Mouse (Mus musculus) layer of hippocampus, adult 9-11 months (tissue): ENCODE results near the gene Egfl7.

Experiments used
- DNase-seq: peaks from one replicate; pipeline ENCODE4 v3.0.0; 2022

Gene Egfl7

DNA sequence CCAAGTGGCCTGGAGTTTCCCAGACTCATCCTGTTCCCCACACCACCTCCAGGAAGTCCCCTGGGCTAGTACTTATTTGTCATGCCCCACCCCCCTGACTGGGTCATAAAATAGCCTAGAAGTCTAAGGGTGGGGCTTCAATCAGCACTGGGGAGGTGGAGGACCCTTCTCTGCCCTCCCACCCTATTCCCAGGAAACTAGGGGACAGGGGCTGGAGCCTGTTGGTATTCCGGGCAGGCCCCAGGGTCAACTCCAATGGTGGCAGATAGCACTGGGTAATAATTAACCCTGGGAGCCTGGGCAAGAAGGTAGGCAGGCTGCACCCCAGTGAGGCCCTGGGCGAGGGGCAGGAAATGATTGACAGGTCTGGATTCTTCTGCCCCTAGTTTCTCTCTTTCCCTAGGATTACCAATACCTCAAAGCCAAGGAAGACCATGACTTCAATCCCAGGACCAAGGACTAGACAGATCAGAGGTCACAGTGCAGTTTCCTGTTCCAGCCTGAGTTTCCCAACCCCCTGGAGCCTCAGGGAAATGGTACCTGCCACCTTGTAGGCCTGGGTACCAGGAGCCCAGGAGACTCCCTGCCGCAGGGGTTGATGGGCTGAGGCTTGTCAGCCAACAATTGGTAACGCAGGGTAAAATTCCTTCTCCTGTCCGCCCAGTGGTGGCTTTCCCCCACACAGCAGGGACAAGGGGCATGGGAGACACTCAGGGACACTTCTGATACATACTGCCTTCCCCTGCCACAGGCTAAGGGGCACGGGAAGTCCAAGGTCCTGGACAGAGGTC is 15.3 kb downstream of the Egfl7 start:
- no peak for DNase-seq

DNA sequence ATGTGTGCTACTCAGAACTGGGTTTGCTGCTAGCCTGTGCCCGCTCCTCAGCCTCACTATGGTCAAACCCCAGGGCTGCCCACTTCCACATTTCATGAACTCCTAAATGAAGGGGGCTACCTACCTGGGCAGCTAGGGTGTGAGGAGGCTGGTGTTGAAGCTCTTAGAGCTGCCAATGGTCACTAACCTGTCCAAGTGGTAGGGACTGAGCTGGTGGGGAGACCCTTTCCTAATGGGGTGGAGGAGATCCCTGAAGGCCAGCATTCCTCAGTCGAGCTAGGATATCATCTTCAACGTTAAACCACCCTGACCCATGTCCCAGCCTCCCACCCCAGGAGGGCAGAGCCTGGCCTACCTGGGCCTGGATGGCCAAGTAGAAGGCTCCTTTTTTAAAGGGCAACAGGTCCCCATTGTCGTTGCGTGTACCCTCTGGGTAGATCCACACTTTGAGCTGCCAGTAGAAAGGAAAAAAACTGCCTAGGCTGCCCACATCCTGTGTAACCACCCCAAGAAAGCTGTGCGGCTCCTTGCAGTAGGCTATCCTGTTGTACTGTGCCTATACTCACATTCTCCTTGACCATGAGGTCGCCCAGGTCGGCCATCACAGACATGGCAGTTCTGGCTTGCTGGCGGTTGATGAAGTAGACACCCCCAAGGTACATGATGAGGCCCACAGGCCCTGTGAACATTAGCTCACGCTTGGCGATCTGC is 16.1 kb downstream of the Egfl7 start:
- DNase-seq, result no peak

GRCm38 (mm10) chr2:26596898-26597297 is 17.1 kb downstream of the Egfl7 start:
- DNase-seq, result no peak

DNA sequence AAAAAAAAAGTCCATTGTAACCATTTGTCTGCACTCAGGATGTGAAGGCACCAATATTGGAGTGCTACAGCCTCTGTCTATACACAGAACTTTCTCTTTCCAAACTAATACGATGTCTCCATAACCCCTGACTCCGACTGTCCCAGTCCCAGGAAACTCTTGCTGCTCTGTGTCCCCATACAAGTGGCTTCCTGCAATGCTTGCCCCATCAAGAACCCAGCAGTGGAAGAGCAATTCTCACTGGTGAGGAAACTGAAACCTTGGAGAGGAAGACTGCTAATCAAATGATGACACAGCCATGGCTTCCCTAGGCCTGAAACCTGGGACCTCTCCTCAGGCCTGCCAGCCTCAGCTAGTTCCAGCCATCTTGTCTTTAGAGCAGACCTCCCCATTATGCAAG is 18.0 kb downstream of the Egfl7 start:
- DNase-seq, result no peak

- DNase-seq, result no peak
Measured at GRCm38 (mm10) chr2:26598462-26598861, 18.6 kb downstream of the Egfl7 start.

DNA sequence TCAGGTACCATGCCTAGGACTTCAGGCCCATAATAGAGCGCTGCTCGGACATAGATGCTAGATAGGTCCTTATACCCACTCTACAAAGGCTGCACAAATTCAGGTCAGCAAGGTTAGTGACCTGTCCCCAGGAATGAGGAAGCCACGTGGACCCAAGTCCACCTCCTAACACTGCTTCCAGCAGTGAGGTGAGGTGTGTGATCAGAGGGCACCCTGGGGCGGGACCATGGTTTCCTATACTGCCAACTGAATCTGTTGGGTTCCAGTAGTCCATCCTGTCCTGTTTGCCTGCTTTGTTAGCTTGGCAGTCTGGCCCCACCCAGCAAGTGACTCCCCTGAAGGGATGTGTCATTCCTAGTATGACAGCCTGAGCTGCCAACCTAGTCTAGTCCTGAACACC is 20.2 kb downstream of the Egfl7 start:
- no peak for DNase-seq

DNA sequence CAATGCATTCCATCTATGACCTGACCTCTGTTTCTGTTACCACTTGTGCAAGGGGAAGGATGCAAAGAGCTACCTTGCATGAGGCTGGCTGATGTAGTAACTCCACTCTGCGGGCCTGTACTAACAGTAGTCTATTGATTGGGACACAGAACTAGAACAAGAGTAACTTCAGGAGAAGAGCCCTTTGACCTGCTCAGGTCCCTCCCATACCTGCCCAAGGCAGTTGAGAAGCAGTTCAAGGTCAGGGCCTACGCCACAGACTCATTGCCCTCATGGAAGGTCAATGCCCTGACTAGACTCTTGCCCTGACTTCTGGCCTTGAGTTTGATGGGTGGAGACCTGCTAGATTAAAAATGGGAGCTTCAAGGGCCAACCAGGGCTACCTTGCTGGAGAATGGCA is 20.9 kb downstream of the Egfl7 start:
- no peak for DNase-seq

DNA sequence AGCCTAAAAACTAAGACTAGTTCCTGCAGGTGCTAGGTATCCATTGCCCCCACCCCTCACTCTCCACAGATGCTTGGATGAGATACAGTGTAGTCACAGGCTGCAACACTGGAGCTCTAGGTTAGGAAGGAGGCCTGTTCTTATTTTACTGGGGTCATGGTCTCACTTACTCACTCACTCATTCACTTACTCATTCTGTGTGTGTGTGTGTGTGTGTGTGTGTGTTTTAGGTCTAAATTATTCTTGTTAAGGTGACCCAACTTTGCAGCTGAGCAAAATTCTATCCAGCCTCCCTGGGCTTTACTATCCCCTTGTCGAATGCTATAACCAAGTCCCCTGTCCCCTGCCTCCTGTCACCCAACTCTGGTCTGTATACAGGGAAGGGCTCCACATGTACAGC is 21.8 kb downstream of the Egfl7 start:
- no peak for DNase-seq

- no peak for DNase-seq
Measured at GRCm38 (mm10) chr2:26602631-26603030, 22.8 kb downstream of the Egfl7 start.

DNA sequence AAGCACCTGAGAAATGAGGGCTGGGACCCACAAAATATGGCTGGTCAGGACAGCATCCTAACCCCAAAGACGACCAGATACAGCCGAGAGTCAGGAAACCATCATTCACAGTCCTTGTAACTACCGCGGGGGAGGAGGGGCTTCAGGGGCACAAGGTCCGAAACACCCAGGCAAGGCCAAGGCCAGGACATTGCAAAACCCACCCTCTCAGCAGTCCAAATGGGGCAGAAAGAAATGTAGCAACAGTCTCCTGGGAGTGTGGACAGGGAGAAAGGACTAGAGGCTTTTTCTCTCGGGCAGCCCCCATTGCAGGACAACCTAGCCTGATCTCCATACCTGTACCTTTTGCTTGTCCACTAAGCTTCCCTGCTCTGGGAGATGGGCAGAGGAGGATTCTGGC is 23.3 kb downstream of the Egfl7 start:
- DNase-seq, result no peak

GRCm38 (mm10) chr2:26603720-26604671 is 24.2 kb downstream of the Egfl7 start, which contains the start of gene Agpat2:
Gene Agpat2, minus strand, starts transcription at chr2:26604417.
- DNase-seq, result peak; percentile 33

DNA sequence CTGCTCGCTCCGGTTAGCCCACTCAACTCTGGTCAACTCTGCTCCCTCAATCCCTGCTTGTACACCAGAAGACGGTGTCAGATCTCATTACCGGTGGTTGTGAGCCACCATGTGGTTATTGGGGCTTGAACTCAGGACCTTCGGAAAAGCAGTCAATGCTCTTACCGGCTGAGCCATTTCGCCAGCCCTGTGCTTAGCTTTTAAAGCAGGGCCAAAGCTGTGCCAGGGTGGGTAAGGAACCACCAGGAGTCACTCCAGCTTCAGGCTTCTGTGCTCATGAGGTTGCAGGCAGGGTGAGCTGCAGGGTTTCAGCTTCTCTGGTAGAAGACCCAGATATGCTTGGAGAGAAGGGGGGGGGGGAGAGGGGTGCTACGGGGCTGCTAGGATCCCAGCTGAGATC is 25.5 kb downstream of the Egfl7 start:
- DNase-seq, result no peak

DNA sequence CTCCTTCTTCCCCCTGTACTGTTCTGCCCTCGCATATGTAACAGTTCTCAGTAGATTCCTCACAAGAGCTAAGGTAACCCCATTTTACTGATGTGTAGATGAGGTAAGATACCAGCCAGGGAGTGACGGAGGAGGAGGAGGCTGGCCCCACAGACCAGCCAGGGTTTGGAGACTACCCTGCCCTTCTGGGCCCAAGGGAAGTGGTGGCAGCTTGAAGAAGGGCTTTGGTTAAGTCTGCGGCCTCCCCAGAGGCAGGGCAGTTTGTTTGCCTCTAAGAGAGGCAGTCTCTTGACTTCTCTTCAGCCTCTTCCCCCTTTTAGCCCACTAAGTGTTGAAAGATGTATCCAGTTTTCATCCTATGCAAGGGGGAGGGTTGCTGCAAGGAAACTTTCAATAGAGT is 26.8 kb downstream of the Egfl7 start:
- no peak for DNase-seq

- DNase-seq, result no peak
Measured at GRCm38 (mm10) chr2:26607056-26607910, 27.5 kb downstream of the Egfl7 start.

DNA sequence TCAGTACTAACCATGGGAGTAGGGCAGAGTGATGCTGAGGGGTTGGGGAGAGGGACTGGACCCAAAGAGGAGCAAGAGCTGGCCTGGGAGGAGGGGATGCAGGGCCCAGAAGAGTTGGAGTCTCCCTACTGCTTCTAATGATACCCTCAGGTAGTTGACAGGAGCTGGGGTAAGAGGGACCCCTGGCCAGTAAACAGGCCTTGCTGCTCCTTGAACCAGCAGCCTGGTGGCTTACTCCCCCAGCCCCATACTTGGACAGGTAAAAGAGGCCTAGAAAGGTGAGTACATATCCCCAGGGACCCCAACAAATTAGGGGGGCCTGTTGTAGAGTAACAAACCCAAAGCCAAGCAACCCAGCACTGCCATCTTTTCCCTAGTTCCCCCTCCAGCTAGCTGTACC is 29.0 kb downstream of the Egfl7 start:
- no peak for DNase-seq

GRCm38 (mm10) chr2:26609261-26609661 is 29.4 kb downstream of the Egfl7 start:
- no peak for DNase-seq

- no peak for DNase-seq
Measured at GRCm38 (mm10) chr2:26610526-26610925, 30.7 kb downstream of the Egfl7 start.

- DNase-seq, result no peak
Measured at GRCm38 (mm10) chr2:26611054-26611453, 31.2 kb downstream of the Egfl7 start.

- DNase-seq, result no peak
Measured at GRCm38 (mm10) chr2:26611896-26612295, 32.1 kb downstream of the Egfl7 start.

DNA sequence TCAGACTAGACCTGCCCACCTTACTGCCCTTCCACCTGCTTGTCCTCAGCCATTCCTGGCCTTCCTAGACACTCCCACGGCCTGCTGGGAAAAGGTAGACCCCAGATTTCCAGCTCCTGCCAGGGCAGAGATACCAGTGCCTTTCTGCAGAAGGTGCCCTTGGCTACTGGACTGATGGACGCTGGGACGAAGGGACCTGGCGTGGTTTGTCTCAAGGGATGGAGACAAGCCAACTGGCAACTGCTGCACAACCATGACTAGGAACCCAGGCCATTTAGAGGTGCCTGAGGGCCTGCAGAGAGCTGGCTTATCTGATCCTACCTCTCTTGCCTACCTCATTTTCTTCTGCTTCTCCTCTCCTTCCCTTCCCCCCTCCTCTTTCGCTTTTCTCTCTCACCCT is 35.1 kb downstream of the Egfl7 start:
- no peak for DNase-seq

DNA sequence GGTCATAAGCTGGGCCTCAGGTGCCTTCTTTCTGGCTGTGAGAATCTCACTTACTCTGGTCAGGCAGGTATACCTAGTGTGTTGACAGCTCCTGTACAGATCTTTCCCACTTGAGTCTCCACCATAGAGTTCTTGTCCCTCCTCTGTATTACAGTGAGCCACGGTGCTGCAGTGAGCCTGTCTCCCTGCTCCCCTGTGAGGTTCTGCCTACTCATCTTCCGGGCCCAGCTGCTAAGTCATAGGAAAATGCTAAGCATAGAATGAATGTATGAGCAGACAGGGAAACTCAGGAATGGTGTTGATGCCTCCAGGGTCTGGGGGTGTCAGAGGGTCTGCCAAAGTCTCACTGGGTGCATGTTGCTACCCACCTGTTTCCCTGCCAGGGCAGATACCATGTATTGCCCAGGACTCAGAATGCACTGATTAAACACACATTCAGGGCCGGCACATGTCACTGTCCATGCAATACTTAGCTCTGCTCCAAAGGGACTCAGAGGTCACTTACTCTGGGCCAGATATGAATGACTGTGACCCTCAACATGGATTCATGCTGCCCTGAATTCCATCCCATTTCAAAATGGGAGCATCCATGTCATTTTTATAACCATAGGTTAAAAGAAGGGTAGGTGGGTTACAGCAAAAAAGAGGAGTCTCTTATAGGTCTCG is 35.8 kb downstream of the Egfl7 start:
- DNase-seq, result no peak

DNA sequence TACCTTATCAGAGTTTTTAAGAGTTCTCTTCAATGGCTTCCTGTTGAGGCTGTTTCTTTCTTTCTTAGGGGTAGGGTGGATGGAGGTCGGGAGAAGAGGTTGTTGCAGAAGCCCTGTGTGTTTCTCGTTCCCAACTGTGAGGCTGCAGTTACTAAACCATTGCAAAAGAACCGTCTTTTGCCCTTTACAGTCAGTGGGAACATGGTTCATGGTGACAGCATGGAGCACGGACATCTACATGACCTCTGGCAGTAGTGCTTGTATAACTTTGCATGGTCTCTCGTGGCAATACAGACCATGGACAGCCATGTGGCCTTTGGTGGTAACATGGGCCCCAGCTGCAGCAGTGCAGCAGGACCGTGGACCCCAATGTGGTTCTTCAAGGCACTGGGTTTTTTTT is 37.5 kb downstream of the Egfl7 start:
- no peak for DNase-seq
